In genomic region chr3:108770725-108771368, GRCm38 (mm10) we compare ENCODE assay signal across 8 mouse cellular contexts. TPM values are rescaled to one million over a fixed set of nuclear protein-coding genes. Genes with fewer than 3 reads are reported as not detected.
DNase-seq lines count a peak whose midpoint lies in the region; ATAC-seq lines count a peak whose summit lies in the region.

No protein-coding gene starts in this region.

- ATAC-seq in forebrain, embryonic 11.5 days (replicated peaks; ENCODE audit: low FRiP score) = peak; percentile 64
- ATAC-seq in heart, embryonic 16.5 days (replicated peaks; ENCODE audit: extremely low read depth, insufficient read depth, low FRiP score) = peak; percentile 62
- peak; percentile 42 for ATAC-seq in liver, embryonic 11.5 days (replicated peaks; ENCODE audit: low FRiP score)
- peak; percentile 74 for ATAC-seq in stomach, embryonic 14.5 days (ENCODE audit: insufficient number of reproducible peaks, insufficient read depth, low FRiP score, low read depth)

- H3K4me1 ChIP-seq in forebrain, embryonic 11.5 days (replicated peaks; ENCODE audit: control insufficient read depth, insufficient read depth, low read length) = no peaks in the 10 kb centered on the region
- H3K4me1 ChIP-seq in heart, embryonic 16.5 days (ENCODE audit: control insufficient read depth, insufficient read depth, low read length) = no peaks in the 10 kb centered on the region
- H3K4me1 ChIP-seq in liver, embryonic 11.5 days (replicated peaks; ENCODE audit: control insufficient read depth, insufficient read depth, low read length) = no peaks in the 10 kb centered on the region; the same call in 1 of the 2 replicates
- H3K4me1 ChIP-seq in stomach, embryonic 14.5 days (ENCODE audit: control insufficient read depth, insufficient read depth, low read length) = 0 out of 2 replicates have a peak, but pooled peaks cover 3% of the 10 kb centered on the region

- no peaks in the 10 kb centered on the region for H3K9me3 ChIP-seq in forebrain, embryonic 11.5 days (ENCODE audit: control insufficient read depth, low read length)
- H3K9me3 ChIP-seq in heart, embryonic 16.5 days (replicated peaks; ENCODE audit: control insufficient read depth, low read length) = no peaks in the 10 kb centered on the region
- no peaks in the 10 kb centered on the region for H3K9me3 ChIP-seq in liver, embryonic 11.5 days (ENCODE audit: control insufficient read depth, low read length)
- H3K9me3 ChIP-seq in stomach, embryonic 14.5 days (ENCODE audit: control insufficient read depth, low read depth, low read length) = no peaks in the 10 kb centered on the region

- WGBS in forebrain, embryonic 11.5 days = 50% methylated on average over 6 of the region's 6 CpGs
- WGBS in heart, embryonic 16.5 days = 24% methylated on average over 6 of the region's 6 CpGs
- WGBS in liver, embryonic 11.5 days = 51% methylated on average over 6 of the region's 6 CpGs
- 14% methylated on average over 6 of the region's 6 CpGs for WGBS in stomach, embryonic 14.5 days

- H3K4me3 ChIP-seq in forebrain, embryonic 11.5 days (ENCODE audit: low read depth, low read length) = no peak overlapping the region
- no peak overlapping the region for H3K4me3 ChIP-seq in heart, embryonic 16.5 days (ENCODE audit: low read length)
- no peak overlapping the region for H3K4me3 ChIP-seq in liver, embryonic 11.5 days (ENCODE audit: low read depth, low read length)
- no peak overlapping the region for H3K4me3 ChIP-seq in stomach, embryonic 14.5 days (ENCODE audit: low read depth, low read length)

- H3K9ac ChIP-seq in forebrain, embryonic 11.5 days (ENCODE audit: low read length) = no peak overlapping the region
- no peak overlapping the region for H3K9ac ChIP-seq in heart, embryonic 16.5 days (ENCODE audit: low read length)
- no peak overlapping the region for H3K9ac ChIP-seq in liver, embryonic 11.5 days (ENCODE audit: low read depth, low read length)
- no peak overlapping the region for H3K9ac ChIP-seq in stomach, embryonic 14.5 days (replicated peaks; ENCODE audit: low read depth, low read length)

- H3K4me2 ChIP-seq in forebrain, embryonic 11.5 days (ENCODE audit: low read depth, low read length, severe bottlenecking) = no peak overlapping the region
- no peak overlapping the region for H3K4me2 ChIP-seq in heart, embryonic 16.5 days (ENCODE audit: low read depth, low read length)
- no peak overlapping the region for H3K4me2 ChIP-seq in liver, embryonic 11.5 days
- H3K4me2 ChIP-seq in stomach, embryonic 14.5 days (replicated peaks; ENCODE audit: low read depth, low read length) = no peak overlapping the region

- no peaks in the 10 kb centered on the region for H3K27me3 ChIP-seq in forebrain, embryonic 11.5 days (ENCODE audit: control insufficient read depth, insufficient read depth, low read length)
- H3K27me3 ChIP-seq in heart, embryonic 16.5 days (ENCODE audit: control insufficient read depth, insufficient read depth, low read length) = 0 out of 2 replicates have a peak, but pooled peaks cover under 1% of the 10 kb centered on the region
- H3K27me3 ChIP-seq in liver, embryonic 11.5 days (replicated peaks; ENCODE audit: control insufficient read depth, insufficient read depth, low read length) = no peaks in the 10 kb centered on the region
- no peaks in the 10 kb centered on the region for H3K27me3 ChIP-seq in stomach, embryonic 14.5 days (ENCODE audit: control insufficient read depth, insufficient read depth, low read length)

- H3K27ac ChIP-seq in forebrain, embryonic 11.5 days (ENCODE audit: low read depth, low read length) = no peak overlapping the region
- H3K27ac ChIP-seq in heart, embryonic 16.5 days (ENCODE audit: low read length) = peak overlapping the region; percentile 17; the same call in 1 of the 2 replicates
- no peak overlapping the region for H3K27ac ChIP-seq in liver, embryonic 11.5 days (ENCODE audit: low read depth, low read length)
- H3K27ac ChIP-seq in stomach, embryonic 14.5 days (ENCODE audit: low read length) = peak overlapping the region; percentile 84

- peak; percentile 31 to 70 for DNase-seq in CD8-positive naive resting alpha-beta T cell, adult 2 months (ENCODE audit: low read depth in 2 of 2, low spot score in 2 of 2)
- peak; percentile 71 for DNase-seq in c-Kit-positive CD71-positive TER-119-positive erythroid progenitor cells, embryonic 14.5 days (ENCODE audit: low spot score)
- peak; percentile 63 for DNase-seq in forebrain, embryonic 11.5 days (ENCODE audit: low spot score)
- DNase-seq in kidney, postnatal 10 days = peak; percentile 75
- DNase-seq in liver, embryonic 11.5 days (ENCODE audit: low spot score) = peak; percentile 50
- peak; percentile 81 for DNase-seq in naive thymus-derived CD4-positive, alpha-beta T cell, adult 2 months (ENCODE audit: low read depth)

- H3K36me3 ChIP-seq in forebrain, embryonic 11.5 days (ENCODE audit: control insufficient read depth, insufficient read depth, low read length) = no peaks in the 10 kb centered on the region
- no peaks in the 10 kb centered on the region for H3K36me3 ChIP-seq in heart, embryonic 16.5 days (ENCODE audit: control insufficient read depth, insufficient read depth)
- no peaks in the 10 kb centered on the region for H3K36me3 ChIP-seq in liver, embryonic 11.5 days (ENCODE audit: control insufficient read depth, insufficient read depth, low read length)
- no peaks in the 10 kb centered on the region for H3K36me3 ChIP-seq in stomach, embryonic 14.5 days (ENCODE audit: control insufficient read depth, insufficient read depth, low read length)

RNA-seq across cellular contexts. Expression of gene Aknad1, which starts 31.4 kb away (rescaled TPM):
- not detected in 2 replicates for polyA plus RNA-seq in forebrain, embryonic 11.5 days (2014; fragmentation: Nextera tagmentation; extraction: Ambion mirVana)
- polyA plus RNA-seq in heart, embryonic 16.5 days (2015; fragmentation: Nextera tagmentation; extraction: Ambion mirVana) = 0.10 TPM in 1 of 2 replicates, not detected in the other
- polyA plus RNA-seq in liver, embryonic 11.5 days (2014; fragmentation: Nextera tagmentation; extraction: Ambion mirVana) = 0.44 and 0.45 TPM in 2 replicates
- polyA plus RNA-seq in stomach, embryonic 14.5 days (2014; fragmentation: Nextera tagmentation; extraction: Ambion mirVana) = 0.24 and 0.41 TPM in 2 replicates

RNA-seq across cellular contexts. Expression of gene Gpsm2, which starts 48.7 kb away (rescaled TPM):
- 120 TPM in 2 replicates for polyA plus RNA-seq in forebrain, embryonic 11.5 days (2014; fragmentation: Nextera tagmentation; extraction: Ambion mirVana)
- polyA plus RNA-seq in heart, embryonic 16.5 days (2015; fragmentation: Nextera tagmentation; extraction: Ambion mirVana) = 28.9 and 31.5 TPM in 2 replicates
- polyA plus RNA-seq in liver, embryonic 11.5 days (2014; fragmentation: Nextera tagmentation; extraction: Ambion mirVana) = 41.8 and 46.2 TPM in 2 replicates
- 58.5 and 63.4 TPM in 2 replicates for polyA plus RNA-seq in stomach, embryonic 14.5 days (2014; fragmentation: Nextera tagmentation; extraction: Ambion mirVana)

Comparison
In these comparisons a context has a peak if more than half of its experiments do, and no peak if none do; other contexts are left out.
1. H3K27ac ChIP-seq: peak in heart, embryonic 16.5 days (single experiment) and stomach, embryonic 14.5 days (single experiment); none in forebrain, embryonic 11.5 days (single experiment) and liver, embryonic 11.5 days (single experiment).
2. Peak in every context shown above with its lines, with median percentiles within 50 percentile points of each other: DNase-seq and ATAC-seq.